Mouse (Mus musculus): ENCODE results near the gene Wdfy2. TPM values are rescaled to one million over a fixed set of nuclear protein-coding genes. Genes with fewer than 3 reads are reported as not detected.

Wdfy2 gene
- 1.4 and 1.8 TPM in 2 replicates for polyA plus RNA-seq (2012; rRNA removed; ENCODE audit: low replicate concordance)

GRCm38 (mm10) chr14:62837641-62838252 is at the start of gene Wdfy2:
Gene Wdfy2 (plus strand): TSS chr14:62837678.

DNA sequence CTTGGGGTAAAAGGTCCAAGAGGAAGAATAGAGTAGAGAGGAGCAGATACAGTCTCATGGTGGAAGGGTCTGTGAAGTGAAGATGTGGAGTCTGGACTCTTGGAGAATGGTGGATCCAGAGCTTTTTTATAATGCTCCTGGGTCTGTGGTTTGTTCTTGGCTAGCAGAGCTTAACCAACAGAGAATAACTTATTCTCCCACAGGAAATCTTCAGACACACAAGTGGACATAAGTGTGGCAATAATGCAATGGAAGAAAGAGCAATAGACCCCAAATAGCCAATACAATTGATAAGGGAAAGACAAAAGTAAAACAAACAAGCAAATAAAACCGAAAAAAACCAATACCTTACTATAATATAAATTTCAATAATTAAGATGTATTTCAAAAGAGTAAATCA is 146.9 kb downstream of the Wdfy2 start, which contains the start of gene Defb48:
Defb48 (minus strand) TSS at position 101 of the 400 bp plus-strand sequence.

DNA sequence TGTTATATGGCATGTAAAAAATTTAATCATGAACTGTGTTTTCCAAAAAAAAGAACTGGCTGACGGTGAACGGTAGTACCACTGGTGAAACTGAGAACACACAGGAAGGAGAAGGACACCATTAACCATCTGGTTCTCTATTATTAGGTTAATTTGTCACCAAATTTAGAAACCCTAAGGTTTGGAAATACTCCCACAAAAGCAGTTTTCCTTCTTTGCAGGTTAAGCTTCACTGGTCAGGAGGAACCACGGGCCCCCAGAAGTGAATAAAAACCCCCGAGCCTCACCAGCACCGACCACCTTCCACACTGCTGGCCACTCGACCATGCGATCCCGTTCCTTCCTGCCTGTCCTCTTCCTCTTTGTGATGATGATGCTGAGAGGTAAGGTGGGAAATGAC is 160.3 kb downstream of the Wdfy2 start, which contains the start of gene Defb47:
Defb47 (plus strand) TSS at position 301 of the 400 bp plus-strand sequence.

Other genes starting within 250 kb of the Wdfy2 start
- gene Serpine3, start 174.0 kb upstream of the Wdfy2 start, polyA plus RNA-seq (2012; rRNA removed; ENCODE audit: low replicate concordance), result not detected in 2 replicates
- gene Ints6, start 76.5 kb upstream of the Wdfy2 start, polyA plus RNA-seq (2012; rRNA removed; ENCODE audit: low replicate concordance), result 2.9 and 3.3 TPM in 2 replicates
- not detected in 2 replicates for gene Defb48, start 146.8 kb downstream of the Wdfy2 start, polyA plus RNA-seq (2012; rRNA removed; ENCODE audit: low replicate concordance)
- not detected in 2 replicates for gene Defb47, start 160.4 kb downstream of the Wdfy2 start, polyA plus RNA-seq (2012; rRNA removed; ENCODE audit: low replicate concordance)
- gene Defb43, start 174.1 kb downstream of the Wdfy2 start, polyA plus RNA-seq (2012; rRNA removed; ENCODE audit: low replicate concordance), result not detected in 2 replicates
- not detected in 2 replicates for gene Defb42, start 209.3 kb downstream of the Wdfy2 start, polyA plus RNA-seq (2012; rRNA removed; ENCODE audit: low replicate concordance)
- gene Defb30, start 212.3 kb downstream of the Wdfy2 start, polyA plus RNA-seq (2012; rRNA removed; ENCODE audit: low replicate concordance), result not detected in 2 replicates